Mouse (Mus musculus): Measurements from ENCODE around the gene Muc5ac.

Gene Muc5ac

GRCm38 (mm10) chr7:141836423-141836822 lies 47.7 kb downstream of the Muc5ac start:
- DNase-seq: no peak

- DNase-seq: peak; percentile 53
Observed at GRCm38 (mm10) chr7:141838779-141839178, 50.0 kb downstream of the Muc5ac start, which contains the start of gene Muc5b. TSS of gene Muc5b (plus strand) at chr7:141839070.

GRCm38 (mm10) chr7:141840354-141840753 lies 51.6 kb downstream of the Muc5ac start:
- peak; percentile 55 for DNase-seq

GRCm38 (mm10) chr7:141861046-141861445 lies 72.3 kb downstream of the Muc5ac start:
- DNase-seq: no peak

Data from kidney, postnatal 14 days (tissue).